23 mouse cellular contexts compared by ENCODE assay signal in the genomic region with DNA sequence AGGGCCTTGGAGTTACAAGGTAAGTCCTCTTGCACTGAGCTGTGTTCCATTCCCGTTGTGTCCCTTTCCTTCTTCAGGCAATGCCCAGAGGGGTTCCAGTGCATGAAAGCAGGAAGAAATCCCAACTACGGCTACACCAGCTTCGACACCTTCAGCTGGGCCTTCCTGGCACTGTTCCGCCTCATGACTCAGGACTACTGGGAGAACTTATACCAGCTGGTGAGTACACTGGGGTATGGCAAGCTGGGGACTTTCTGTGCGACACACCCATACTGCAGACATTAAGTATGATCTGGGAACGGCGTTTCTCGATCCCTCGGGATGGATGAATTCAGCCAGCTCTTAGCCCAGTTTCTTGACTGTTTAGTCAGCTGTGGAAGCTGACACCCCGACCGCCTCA.
A peak's percentile ranks its signal among the peaks of the same experiment; 100 is the strongest.
DNase-seq lines count a peak whose midpoint lies in the region; ATAC-seq lines count a peak whose summit lies in the region.
"Had no signal": no experiment of that assay in that cellular context is flagged by ENCODE, and none has a peak within 500 bp of the region (broad histone marks: within the 10 kb centered on the region; RNA-seq: fewer than 3 reads in every experiment).

No protein-coding gene starts in this region.

- H3K27me3 ChIP-seq in midbrain, embryonic 11.5 days (ENCODE audit: control insufficient read depth, insufficient read depth, low read length): no peaks in the 10 kb centered on the region
- no peaks in the 10 kb centered on the region for H3K27me3 ChIP-seq in midbrain, embryonic 15.5 days (replicated peaks)
- H3K27me3 ChIP-seq: embryonic facial prominence, embryonic 15.5 days; limb, embryonic 15.5 days; liver, embryonic 15.5 days; midbrain, embryonic 13.5 days had no signal

- H3K4me2 ChIP-seq in midbrain, embryonic 11.5 days: no peak overlapping the region
- H3K4me2 ChIP-seq in midbrain, embryonic 15.5 days: no peak overlapping the region
- H3K4me2 ChIP-seq: embryonic facial prominence, embryonic 15.5 days; hindbrain, embryonic 14.5 days; limb, embryonic 15.5 days; liver, embryonic 15.5 days; midbrain, embryonic 13.5 days had no signal

- H3K27ac ChIP-seq in midbrain, embryonic 11.5 days (ENCODE audit: low read depth, low read length): no peak overlapping the region
- no peak overlapping the region for H3K27ac ChIP-seq in midbrain, embryonic 15.5 days
- H3K27ac ChIP-seq: embryonic facial prominence, embryonic 15.5 days; heart, embryonic 10.5 days; hindbrain, embryonic 14.5 days; limb, embryonic 15.5 days; liver, embryonic 15.5 days; midbrain, embryonic 13.5 days had no signal

- no peak overlapping the region for H3K4me3 ChIP-seq in midbrain, embryonic 11.5 days (ENCODE audit: low read depth, low read length)
- no peak overlapping the region for H3K4me3 ChIP-seq in midbrain, embryonic 15.5 days
- H3K4me3 ChIP-seq: embryonic facial prominence, embryonic 15.5 days; heart, embryonic 10.5 days; limb, embryonic 15.5 days; liver, embryonic 15.5 days; midbrain, embryonic 13.5 days; myocyte had no signal

- WGBS in midbrain, embryonic 11.5 days: 85% methylated on average over 11 of the region's 11 CpGs
- WGBS in midbrain, embryonic 15.5 days: 81% methylated on average over 11 of the region's 11 CpGs

- H3K9ac ChIP-seq in midbrain, embryonic 11.5 days (ENCODE audit: low read length): no peak overlapping the region
- no peak overlapping the region for H3K9ac ChIP-seq in midbrain, embryonic 15.5 days
- H3K9ac ChIP-seq: embryonic facial prominence, embryonic 15.5 days; forebrain, postnatal 0 days; hindbrain, embryonic 14.5 days; limb, embryonic 15.5 days; liver, embryonic 15.5 days; midbrain, embryonic 13.5 days had no signal

- no peaks in the 10 kb centered on the region for H3K9me3 ChIP-seq in midbrain, embryonic 11.5 days (ENCODE audit: control insufficient read depth, low read length)
- no peaks in the 10 kb centered on the region for H3K9me3 ChIP-seq in midbrain, embryonic 15.5 days
- H3K9me3 ChIP-seq: embryonic facial prominence, embryonic 15.5 days; heart, embryonic 10.5 days; limb, embryonic 15.5 days; liver, embryonic 15.5 days; midbrain, embryonic 13.5 days had no signal

- peak; percentile 85 for ATAC-seq in frontal cortex, adult (ENCODE audit: low TSS enrichment)
- no peak for ATAC-seq in midbrain, embryonic 11.5 days (ENCODE audit: low FRiP score)
- no peak for ATAC-seq in midbrain, embryonic 15.5 days (replicated peaks)
- ATAC-seq: activated CD4-positive, CD25-positive, alpha-beta regulatory T cell, adult 4 months; CD4-positive, CD25-positive, alpha-beta regulatory T cell, adult 4 months; forebrain, postnatal 0 days; lung, postnatal 0 days; midbrain, embryonic 13.5 days had no signal

- H3K36me3 ChIP-seq in midbrain, embryonic 11.5 days (ENCODE audit: control insufficient read depth, insufficient read depth, low read length): no peaks in the 10 kb centered on the region
- H3K36me3 ChIP-seq in midbrain, embryonic 15.5 days (replicated peaks): peaks cover 22% of the 10 kb centered on the region; the same call in 1 of the 2 replicates
- H3K36me3 ChIP-seq: embryonic facial prominence, embryonic 15.5 days; heart, embryonic 10.5 days; limb, embryonic 15.5 days; liver, embryonic 15.5 days had no signal

- no peaks in the 10 kb centered on the region for H3K4me1 ChIP-seq in midbrain, embryonic 11.5 days (ENCODE audit: control insufficient read depth, insufficient read depth, low read length)
- no peaks in the 10 kb centered on the region for H3K4me1 ChIP-seq in midbrain, embryonic 15.5 days
- H3K4me1 ChIP-seq: embryonic facial prominence, embryonic 15.5 days; limb, embryonic 15.5 days; liver, embryonic 15.5 days; midbrain, embryonic 13.5 days had no signal

- DNase-seq in frontal cortex, postnatal 25 days (ENCODE audit: low spot score in 2 of 2): no peak
- peak; percentile 75 for DNase-seq in midbrain, embryonic 11.5 days (ENCODE audit: low spot score, missing footprints)
- DNase-seq in left cerebral cortex, adult 18-20 months (ENCODE audit: low spot score in 2 of 2): peak; percentile 77 to 83
- DNase-seq in telencephalon, adult 2 months (ENCODE audit: low read depth, low spot score): peak; percentile 78
- no peak for DNase-seq in urinary bladder, adult 18-20 months (ENCODE audit: low spot score in 2 of 2)
- no peak for DNase-seq in testis, postnatal 10 days (ENCODE audit: low spot score)
- DNase-seq: adrenal gland, postnatal 10 days; cerebellum, postnatal 10 days; forebrain, postnatal 0 days; kidney, postnatal 36 days; thymus, postnatal 36 days had no signal

Comparison
In these comparisons a context has a peak if more than half of its experiments do, and no peak if none do; other contexts are left out.
1. DNase-seq: peak in midbrain, embryonic 11.5 days (single experiment), left cerebral cortex, adult 18-20 months (2 of 2) and telencephalon, adult 2 months (single experiment); none in frontal cortex, postnatal 25 days (0 of 2), urinary bladder, adult 18-20 months (0 of 2) and testis, postnatal 10 days (single experiment).